Mouse (Mus musculus): Measurements from ENCODE around the gene Tln2.

Tln2 gene

DNA sequence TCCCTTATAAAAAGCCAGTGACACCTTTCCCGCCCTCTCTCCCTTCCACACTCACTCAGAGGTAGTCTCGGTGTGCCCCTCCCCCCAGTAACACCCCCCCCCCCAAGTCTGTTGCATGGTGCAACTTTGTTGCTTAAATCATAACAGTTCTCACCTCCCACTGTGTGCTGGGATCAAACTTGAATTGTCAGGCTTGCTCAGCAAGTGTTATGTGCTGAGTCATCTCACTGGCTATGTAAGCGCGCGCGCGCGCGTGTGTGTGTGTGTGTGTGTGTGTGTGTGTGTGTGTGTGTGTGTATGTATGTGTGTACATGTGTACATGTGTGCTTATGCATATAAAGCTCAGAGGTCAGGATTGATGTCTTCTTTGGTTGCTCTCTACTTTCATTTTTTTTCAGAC is 350.1 kb downstream of the Tln2 start:
- in situ Hi-C loops (cut with MboI), result no loop called here

DNA sequence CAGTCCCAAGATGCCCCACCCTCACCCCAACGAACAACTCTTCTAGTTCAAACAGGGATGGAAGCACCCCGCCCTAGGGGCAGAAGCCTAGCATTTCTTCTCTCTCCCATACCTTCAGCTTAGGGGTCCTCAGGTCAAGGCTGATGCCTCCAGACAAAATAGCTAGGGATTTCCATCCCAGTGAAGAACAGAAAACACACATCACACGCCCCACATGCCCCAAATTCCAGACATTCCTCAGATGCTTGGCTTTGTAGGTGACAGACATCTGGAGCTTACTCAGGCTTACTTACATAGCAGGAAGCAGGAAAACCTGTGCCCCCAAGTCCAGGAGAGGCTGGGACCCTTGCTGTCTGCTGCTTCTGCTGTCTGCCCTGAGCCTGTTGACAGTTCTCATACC is 351.1 kb downstream of the Tln2 start:
- in situ Hi-C loops (cut with MboI), result no loop called here

DNA sequence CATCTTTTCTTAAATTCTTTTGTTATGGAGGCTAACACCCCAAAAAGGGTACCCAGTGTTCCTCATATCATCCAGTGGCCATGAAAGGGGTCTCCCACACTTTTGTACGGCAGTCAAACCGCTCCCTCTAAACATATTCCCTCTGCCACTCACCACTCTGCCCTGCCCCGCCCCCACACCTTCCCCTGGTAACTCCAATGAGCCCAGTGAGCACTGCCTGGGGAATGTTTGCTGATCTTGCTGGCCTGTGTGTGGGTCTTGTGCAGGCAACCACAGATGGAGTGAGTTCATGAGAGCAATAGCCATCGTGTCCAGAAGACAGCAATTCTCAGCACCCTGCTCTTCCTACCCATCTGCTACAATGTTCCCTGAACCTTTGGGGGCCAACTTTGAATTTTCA is 354.3 kb downstream of the Tln2 start:
- in situ Hi-C loops (cut with MboI), result no loop called here

DNA sequence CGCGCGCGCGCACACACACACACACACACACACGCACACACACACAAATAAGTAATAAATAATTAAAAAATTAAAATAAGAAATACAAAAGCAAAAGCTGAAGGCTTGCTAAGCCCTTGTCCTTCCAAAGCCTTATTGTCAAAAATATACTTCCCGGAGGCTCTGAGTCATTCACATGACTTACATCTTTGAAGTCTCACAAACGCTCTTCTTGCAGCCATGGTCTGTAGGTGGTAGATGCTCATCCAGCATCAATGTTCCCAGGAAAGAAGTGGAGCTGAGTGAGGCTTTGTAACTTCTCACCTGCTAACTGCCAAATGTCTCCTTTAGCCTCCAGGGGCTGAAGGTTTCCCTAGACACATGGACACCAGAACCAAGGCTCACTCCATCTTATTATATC is 362.9 kb downstream of the Tln2 start:
- in situ Hi-C loops (cut with MboI), result no loop called here

DNA sequence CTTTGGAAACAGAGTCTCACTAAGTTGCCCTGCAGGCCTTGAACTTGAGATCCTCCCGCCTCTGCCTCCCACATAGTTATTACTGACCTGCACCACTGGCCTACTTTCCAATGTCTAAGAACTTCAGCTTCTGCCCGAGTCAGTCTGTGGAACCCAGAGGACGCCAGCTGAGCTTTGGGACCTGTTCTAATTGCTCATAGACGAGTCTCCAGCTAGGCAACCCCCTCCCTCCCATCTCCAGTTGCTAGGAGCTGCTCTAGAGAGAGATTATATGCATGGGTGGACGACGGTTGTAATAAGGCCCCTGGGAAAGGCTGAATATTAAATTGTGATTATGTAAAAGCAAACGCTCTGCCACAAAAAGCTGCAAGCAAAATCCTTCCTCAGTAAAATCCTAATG is 364.2 kb downstream of the Tln2 start:
- in situ Hi-C loops (cut with MboI), result no loop called here

DNA sequence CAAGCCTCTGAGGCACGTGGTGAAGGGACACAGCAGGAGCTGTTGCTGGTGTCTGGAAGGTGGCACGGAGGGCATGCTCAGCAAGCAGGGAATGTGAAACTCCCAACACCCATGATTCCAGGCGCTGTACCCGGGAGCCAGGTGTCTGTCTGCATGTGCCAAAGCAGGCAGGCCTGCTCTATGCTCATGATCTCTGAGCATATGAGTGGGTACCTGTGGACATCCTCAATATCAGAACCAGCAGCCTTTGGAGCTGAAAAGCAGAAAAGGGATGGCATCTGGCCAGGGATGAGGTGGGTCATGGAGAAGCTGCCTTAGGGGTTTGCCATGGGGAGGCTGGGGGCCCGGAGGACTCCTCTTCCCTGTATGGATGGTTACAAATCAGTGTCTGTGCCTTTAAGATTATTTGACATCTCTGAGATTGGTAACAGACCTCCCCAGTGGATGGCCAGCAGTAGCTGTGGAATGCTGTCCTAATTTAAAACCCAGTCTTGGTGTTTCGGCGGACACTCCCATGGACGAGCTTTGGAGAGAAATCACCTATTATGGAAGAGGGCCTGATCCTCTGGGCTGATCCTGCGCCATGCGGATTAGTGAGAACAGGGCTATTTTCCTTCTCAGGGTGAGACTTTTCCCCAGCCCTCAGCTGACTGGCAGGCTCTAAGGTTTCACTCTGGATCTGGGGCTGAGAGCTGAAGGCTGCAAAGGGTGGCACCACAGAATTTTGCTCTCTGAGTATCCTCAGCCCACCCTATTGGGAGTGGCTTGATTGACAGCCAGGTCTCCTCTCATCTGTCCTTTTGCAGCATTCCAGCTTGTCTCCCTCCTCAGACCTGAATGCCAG is 367.8 kb downstream of the Tln2 start:
- in situ Hi-C loops (cut with MboI), result no loop called here

DNA sequence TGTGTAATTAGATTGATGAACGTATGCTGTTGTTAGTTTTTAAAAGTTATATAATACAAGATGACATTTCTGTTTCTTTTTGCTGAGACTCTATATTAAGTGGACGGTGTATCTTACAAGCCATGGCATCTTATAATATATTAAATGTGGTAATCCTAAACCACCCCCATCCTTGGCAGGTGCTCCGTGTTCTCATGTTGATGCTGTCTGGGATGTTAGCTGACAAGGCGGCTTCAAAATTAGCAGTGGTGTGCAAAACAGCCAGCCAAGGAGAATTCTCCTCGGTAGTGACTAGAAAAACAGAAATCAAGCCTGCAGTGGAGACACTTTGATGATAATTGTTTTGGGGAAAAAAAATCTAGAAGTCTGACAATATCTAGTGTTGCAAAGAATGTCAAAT is 371.8 kb downstream of the Tln2 start:
- in situ Hi-C loops (cut with MboI), result no loop called here

DNA sequence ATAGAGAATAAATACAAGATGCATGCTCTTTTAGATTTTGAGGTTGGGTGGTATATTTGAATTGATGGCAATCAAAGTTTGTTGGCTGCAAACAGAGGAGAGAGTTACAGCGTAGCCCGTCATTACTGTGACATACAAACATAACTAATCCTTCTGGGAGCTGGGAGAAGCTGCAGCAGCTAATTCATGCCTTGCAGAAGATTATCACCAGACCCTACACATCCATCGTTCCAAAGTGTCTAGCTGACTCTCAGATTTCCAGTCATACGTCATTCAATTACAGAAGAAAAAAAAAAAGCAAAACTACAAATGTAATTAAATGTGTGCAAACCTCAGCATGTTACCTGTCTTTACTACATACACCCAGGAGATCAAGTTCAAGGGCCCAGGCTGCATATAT is 372.3 kb downstream of the Tln2 start:
- in situ Hi-C loops (cut with MboI), result no loop called here

DNA sequence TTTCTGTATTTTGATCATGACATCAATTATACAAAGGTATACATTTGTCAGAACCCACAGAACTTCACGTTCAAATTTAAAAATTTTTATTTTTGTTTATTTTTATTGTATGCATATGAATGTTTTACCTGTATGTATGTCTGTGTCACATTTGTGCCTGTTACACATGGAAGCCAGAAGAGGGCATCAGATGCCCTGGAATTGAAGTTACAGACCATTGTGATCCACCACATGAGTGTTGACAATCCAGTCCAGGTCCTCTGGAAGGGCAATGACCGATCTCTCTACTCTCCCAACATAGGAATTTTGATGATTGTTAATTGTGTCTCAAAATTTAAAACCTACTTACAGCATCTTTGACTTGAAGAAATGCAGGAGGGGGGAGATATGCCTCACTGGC is 374.9 kb downstream of the Tln2 start:
- in situ Hi-C loops (cut with MboI), result no loop called here

DNA sequence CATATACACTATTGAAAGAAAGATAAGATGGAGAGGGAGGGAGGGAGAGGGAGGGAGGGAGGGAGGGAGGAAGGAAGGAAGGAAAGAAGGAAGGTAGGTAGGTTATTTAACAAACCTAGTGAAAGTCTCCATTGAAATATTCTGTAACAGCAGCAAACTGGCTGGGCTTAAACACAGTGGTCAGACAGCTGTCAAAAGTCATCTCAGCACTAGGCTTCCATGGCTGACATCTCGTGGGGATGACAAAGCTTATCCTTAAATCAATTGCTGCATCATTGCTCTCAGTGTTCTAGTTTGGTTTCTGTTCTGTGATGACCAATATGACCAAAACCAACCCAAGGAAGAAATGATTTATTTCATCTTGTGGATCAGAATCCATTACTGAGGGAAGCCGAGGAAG is 376.0 kb downstream of the Tln2 start:
- in situ Hi-C loops (cut with MboI), result no loop called here

DNA sequence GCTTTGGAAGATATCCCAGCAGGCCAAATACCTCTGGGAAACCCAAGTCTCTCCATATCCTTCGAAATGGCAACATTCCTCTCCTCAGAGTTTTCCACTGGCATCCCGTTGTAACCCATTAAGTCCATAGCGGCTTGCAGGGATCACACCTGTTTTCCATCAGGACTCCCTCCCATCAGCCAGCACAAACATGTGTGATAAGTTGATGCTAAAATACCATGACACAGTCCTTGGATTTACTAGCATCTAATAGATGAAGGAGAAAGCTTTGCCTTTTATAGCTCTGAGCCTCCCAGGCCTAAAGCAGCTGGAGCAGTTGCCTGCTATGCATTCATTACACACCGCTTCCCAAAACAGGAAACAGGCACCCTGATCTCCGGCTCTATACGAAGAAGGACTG is 377.5 kb downstream of the Tln2 start:
- in situ Hi-C loops (cut with MboI), result no loop called here

DNA sequence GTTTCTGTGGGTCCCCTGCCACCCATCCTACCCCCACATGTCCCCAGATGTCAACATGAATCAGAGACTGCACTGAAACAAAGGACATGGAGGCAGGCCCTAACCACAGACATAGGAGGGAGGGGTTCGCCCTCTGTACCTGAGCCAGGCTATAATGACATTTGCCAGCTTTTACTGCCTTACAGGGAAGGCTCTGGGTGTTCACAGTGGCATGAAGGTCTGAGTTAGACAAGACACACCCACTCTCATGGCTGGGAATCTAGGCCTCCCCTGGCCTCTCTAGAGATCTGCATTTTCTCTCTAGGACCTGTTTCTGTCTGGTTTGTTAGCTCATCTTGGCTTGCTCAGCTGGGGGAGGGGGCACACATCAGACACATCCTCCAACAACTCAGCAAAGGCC is 380.8 kb downstream of the Tln2 start:
- in situ Hi-C loops (cut with MboI), result no loop called here

DNA sequence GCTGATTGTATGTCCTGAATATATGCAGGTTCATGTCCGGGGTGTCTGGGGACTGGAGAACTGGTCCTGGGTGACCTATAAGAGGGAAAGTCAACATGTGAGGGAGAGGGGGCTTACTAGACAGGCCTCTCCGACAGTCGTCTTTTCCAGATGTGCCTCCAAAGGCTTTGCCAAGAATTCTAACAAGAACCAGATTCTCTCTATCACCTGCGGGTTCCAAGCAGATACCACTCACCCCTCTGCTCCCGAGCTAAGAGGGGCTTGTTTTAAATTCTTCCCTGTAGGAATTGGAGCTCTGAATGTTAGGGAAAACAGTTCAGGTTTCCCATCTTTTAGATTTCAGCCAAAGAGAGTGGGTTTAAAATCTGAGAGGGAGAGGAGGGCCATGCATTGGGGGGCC is 381.3 kb downstream of the Tln2 start:
- in situ Hi-C loops (cut with MboI), result no loop called here

DNA sequence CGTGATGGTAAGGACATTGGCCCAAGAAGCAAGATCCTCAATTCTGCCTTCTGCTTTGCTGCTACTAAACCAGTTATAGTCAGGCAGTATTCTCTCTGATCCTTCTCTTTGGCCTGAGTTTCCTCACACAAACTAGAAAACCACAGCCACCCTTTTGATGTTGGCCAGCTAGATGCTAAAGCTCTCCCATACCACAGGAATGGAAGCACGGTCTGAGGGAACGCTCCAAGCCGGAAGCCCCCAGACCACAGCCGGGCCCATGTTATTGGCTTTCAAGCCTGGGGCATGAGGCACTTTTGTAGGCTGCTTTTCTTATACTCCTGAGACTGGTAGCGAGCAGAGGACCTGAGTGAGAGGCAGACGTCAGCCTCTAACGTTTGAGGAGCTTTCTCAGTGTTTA is 383.4 kb downstream of the Tln2 start:
- in situ Hi-C loops (cut with MboI), result no loop called here

DNA sequence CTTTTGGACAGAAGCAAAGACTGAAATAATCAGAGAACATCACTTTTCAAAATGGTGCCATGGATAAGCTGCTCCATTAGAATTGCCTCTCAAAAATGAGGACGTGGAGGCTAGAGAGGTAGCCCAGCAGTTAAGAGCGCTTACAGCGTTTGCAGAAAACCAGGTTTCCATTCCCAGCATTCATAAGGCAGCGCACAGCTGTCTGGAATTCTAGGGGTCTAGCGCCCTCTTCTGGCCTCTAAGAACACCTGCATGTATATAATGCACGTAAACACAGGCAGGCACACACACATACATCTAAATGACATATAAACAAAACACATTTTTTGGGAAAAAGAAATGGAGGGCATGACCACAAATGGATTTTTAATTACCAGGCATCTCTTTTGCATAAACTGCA is 385.7 kb downstream of the Tln2 start:
- in situ Hi-C loops (cut with MboI), result no loop called here

DNA sequence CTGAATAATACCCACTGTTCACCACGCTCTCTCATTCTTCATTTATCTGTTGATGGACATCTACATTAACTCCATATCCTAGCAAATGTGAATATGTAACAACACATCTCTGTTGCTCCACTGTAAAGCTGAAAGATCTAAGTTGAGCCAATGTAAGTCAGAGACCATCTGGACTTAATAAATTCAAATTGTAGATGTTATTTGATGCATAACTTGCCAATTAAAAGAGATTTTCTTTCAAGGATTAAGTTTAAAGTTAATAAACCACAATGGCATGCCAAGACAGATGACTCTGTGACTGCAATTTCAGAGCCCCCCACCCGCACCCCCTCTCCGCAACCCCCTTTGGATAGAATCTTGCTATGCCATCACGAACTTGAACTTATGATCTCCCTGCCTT is 386.3 kb downstream of the Tln2 start:
- in situ Hi-C loops (cut with MboI), result no loop called here

DNA sequence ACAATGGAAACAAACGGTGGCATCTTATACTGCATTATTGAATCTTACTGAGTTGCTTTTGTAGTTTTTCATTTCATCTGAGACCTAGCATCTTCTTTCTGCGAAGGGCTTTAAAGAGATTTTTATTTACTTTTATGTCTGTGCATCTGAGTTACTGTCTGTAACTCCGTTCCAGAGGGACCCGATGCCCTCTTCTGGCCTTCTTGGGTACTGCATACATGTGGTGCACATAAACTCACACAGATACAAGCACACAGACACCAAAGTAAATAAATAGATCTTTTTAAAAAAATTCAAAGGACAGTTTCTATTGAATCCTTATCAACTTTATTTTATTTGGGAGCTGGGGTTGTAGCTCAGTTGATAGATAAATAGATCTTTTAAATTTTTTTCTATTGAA is 388.1 kb downstream of the Tln2 start:
- in situ Hi-C loops (cut with MboI), result no loop called here

DNA sequence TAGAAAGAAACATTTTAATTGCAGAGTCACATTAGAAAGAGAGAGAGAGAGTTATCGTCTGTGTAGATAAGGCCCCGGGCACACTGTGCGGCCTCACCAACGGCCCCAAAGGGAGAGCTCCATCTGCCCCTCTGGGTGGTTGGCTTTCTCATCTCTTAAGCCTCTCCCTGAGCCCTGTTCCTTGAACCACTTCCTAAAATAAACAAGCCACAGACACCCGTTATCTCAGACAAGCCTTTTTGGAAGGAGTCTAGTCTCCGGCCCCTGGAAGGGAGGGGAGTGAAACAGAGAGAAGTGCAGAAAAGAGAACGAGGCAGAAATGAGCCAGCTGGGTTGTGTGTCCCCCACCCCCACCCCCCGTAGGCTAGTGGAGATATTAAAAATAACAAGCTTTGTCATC is 388.7 kb downstream of the Tln2 start:
- in situ Hi-C loops (cut with MboI), result no loop called here

DNA sequence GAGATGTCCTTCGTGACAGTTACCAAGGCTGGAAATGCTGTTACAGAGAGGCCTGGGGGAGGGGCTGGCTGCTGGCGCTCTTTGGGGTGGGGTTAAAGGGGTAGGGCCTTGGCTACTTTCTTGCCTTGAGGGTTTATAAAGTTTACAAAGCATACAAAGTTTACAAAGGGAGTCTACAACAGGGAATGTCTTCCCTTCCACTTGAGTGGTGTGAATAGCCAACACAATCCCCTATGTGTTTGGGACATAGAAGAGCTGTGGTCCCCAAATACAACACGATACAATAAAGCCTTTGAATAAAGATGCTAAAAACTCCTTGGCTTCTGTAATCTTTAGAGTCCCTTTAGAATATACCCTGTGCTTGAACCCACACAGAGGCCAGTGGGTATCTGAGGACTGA is 389.5 kb downstream of the Tln2 start:
- in situ Hi-C loops (cut with MboI), result no loop called here

All from mature B cell (primary cell).